Mouse (Mus musculus) C2C12 (cell line): ENCODE data around the gene Hps4. TPM values are rescaled to one million over a fixed set of nuclear protein-coding genes. Genes with fewer than 3 reads are reported as not detected.
A peak's percentile ranks its signal among the peaks of the same experiment; 100 is the strongest.

Experiments used
- H3K27me3 ChIP-seq: one replicate; pipeline ENCODE4 v1.6.1; 2011; ENCODE audit not compliant: control insufficient read depth, insufficient read depth, insufficient read length
- H3K36me3 ChIP-seq: one replicate; pipeline ENCODE4 v1.6.1; 2011; ENCODE audit not compliant: control insufficient read depth, insufficient read depth
- H3K4me3 ChIP-seq: one replicate; pipeline ENCODE4 v1.5.1; 2011; ENCODE audit warnings: mild to moderate bottlenecking, control low read depth; ENCODE audit not compliant: poor library complexity, insufficient read depth, severe bottlenecking
- H3K79me2 ChIP-seq: one replicate; pipeline ENCODE4 v1.6.1; 2011; ENCODE audit not compliant: control insufficient read depth, insufficient read depth
- H3K79me3 ChIP-seq: one replicate; pipeline ENCODE4 v1.6.1; 2011; ENCODE audit warnings: low read depth, control low read depth
- H3ac ChIP-seq: one replicate; pipeline ENCODE3; 2011; ENCODE audit warnings: low read depth; ENCODE audit not compliant: control insufficient read depth, insufficient read length
- CEBPB ChIP-seq: IDR thresholded peaks from one replicate; pipeline ENCODE4 v1.6.1; 2011; ENCODE audit warnings: low read depth, mild to moderate bottlenecking, control low read depth, moderate library complexity
- CTCF ChIP-seq: IDR thresholded peaks from one replicate; pipeline ENCODE4 v1.5.1; 2011; ENCODE audit not compliant: control insufficient read depth, insufficient read depth, insufficient read length
- FOSL1 ChIP-seq: IDR thresholded peaks from one replicate; pipeline ENCODE4 v1.8.0; 2011; ENCODE audit warnings: mild to moderate bottlenecking, low read length; ENCODE audit not compliant: poor library complexity, insufficient read depth, severe bottlenecking
- MAX ChIP-seq: IDR thresholded peaks from one replicate; pipeline ENCODE4 v1.6.1; 2011; ENCODE audit warnings: mild to moderate bottlenecking, control low read depth
- MYOD1 ChIP-seq: IDR thresholded peaks from one replicate; pipeline ENCODE4 v1.6.1; 2011; ENCODE audit warnings: low read depth; ENCODE audit not compliant: control insufficient read depth, insufficient read length
- MYOG ChIP-seq: IDR thresholded peaks from one replicate; pipeline ENCODE4 v1.6.1; 2011; ENCODE audit not compliant: control insufficient read depth, insufficient read length; ENCODE audit errors: extremely low read depth
- USF1 ChIP-seq: IDR thresholded peaks from one replicate; pipeline ENCODE4 v1.6.1; 2011; ENCODE audit warnings: low read depth, mild to moderate bottlenecking, control low read depth, moderate library complexity
- polyA plus RNA-seq: library from polyadenylated mRNA; unstranded; fragments of >200 nt; fragmentation: generic; extraction: Trizol; gene quantifications from one replicate; pipeline ENCODE4 v1.2.1, GENCODE M21; 2012; ENCODE audit warnings: missing spikeins

Hps4 gene
- polyA plus RNA-seq, 1 experiment = 16.1 TPM

DNA sequence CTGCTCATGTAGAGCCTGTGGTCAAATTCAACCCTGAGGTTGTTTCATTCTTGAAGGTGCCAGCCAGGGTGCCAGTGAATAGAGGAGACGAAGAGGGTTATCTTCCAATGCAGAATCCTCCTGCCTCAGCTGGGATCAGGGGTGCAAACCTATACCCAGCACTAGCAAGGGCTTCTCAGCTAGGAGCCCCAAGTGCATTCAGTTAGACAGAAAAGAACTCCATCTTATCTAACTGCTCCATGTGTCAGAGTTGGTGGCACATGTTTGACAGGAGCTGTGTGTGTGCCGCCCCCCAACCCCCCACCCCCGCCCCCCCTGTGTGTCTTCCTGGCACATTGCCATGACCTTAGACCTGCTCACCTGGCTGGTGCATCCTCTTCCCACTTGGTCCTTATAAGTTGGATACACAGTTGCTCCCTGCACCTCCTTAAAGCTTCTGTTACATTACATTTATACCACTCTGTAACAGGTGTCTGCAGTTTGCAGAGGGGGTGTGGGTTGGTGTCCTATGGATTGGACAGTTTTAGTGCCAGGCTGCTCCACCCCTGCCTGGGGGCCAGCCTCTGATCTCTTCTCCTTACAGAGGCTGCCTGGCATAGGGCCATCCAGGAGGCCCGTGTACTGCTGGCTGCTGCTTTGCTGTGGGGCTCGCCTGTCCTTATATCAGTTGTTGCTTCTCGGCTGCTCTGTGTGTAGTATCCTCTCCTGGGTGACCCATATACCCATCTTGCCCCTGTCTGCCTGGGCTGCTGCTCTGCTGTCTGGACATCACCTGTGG, 46.3 kb upstream of the Hps4 start:
- Histone ChIP-seq H3K79me2 (peaks cover 100% of the 10 kb centered on the region), H3K36me3 (peaks cover 37% of the 10 kb centered on the region), H3K79me3 (peaks cover 91% of the 10 kb centered on the region), H3ac (no peak overlapping the region), H3K27me3 (no peaks in the 10 kb centered on the region), H3K4me3 (no peak overlapping the region)
- TF ChIP-seq USF1 = no peak
- no peak for TF ChIP-seq MYOG
- no peak for TF ChIP-seq CEBPB
- no peak for TF ChIP-seq CTCF
- no peak for TF ChIP-seq MYOD1
- TF ChIP-seq FOSL1 = no peak
- no peak for TF ChIP-seq MAX

DNA sequence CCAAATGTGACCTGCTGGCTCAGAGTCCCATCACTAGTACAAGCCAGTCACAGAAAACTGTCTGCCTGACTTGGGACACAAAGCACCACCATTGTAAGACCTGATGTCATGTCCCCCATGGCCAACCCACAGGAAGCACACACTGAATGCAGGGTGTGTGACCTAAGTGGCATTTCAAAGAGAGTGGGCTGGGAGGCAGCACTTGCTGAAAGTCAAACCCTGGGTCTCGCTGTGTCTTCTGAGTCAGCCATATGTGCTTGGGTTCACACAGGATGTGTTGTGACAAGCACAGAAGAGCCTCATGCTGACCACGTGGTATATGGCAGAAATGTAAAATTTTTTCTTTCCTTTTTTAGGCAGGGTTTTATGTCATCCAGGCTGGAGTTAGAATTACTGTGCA, 45.6 kb upstream of the Hps4 start:
- peaks cover 32% of the 10 kb centered on the region for H3K36me3 ChIP-seq
- peaks cover 100% of the 10 kb centered on the region for H3K79me2 ChIP-seq
- H3K79me3 ChIP-seq = peaks cover 90% of the 10 kb centered on the region
- H3K4me3 ChIP-seq = no peak overlapping the region
- no peaks in the 10 kb centered on the region for H3K27me3 ChIP-seq
- H3ac ChIP-seq = no peak overlapping the region
- TF ChIP-seq FOSL1 (no peak), USF1 (peak; percentile 48)

GRCm38 (mm10) chr5:112298226-112298988, 44.5 kb upstream of the Hps4 start:
- Histone ChIP-seq H3K36me3 (peaks cover 42% of the 10 kb centered on the region), H3K4me3 (no peak overlapping the region), H3K27me3 (no peaks in the 10 kb centered on the region), H3K79me3 (peaks cover 89% of the 10 kb centered on the region), H3K79me2 (peaks cover 100% of the 10 kb centered on the region), H3ac (no peak overlapping the region)
- TF ChIP-seq CEBPB (no peak), MAX (no peak), USF1 (no peak), FOSL1 (no peak), CTCF (no peak), MYOG (no peak), MYOD1 (no peak)

- peaks cover 99% of the 10 kb centered on the region for H3K79me2 ChIP-seq
Observed at GRCm38 (mm10) chr5:112299399-112299798, 43.5 kb upstream of the Hps4 start.

DNA sequence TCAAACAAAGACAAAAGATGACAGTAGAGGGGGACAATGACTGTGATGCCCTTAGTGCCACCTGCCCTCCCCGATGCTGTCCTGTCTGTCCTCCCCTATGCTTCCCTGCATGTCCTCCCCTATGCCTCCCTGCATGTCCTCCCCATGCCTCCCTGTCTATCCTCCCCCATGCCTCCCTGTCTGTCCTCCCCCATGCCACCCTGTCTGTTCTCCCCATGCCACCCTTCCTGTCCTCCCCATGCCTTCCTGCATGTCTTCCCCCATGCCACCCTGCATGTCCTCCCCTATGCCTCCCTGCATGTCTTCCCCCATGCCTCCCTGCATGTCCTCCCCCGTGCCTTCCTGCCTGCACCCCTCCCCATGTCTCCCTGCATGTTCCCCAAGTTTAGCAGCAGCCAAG, 42.8 kb upstream of the Hps4 start:
- TF ChIP-seq MYOD1 = no peak
- Histone ChIP-seq H3K4me3 (no peak overlapping the region), H3ac (no peak overlapping the region), H3K27me3 (no peaks in the 10 kb centered on the region), H3K79me3 (peaks cover 85% of the 10 kb centered on the region), H3K36me3 (peaks cover 56% of the 10 kb centered on the region), H3K79me2 (peaks cover 99% of the 10 kb centered on the region)

More at GRCm38 (mm10) chr5:112299399-112299798, 43.5 kb upstream of the Hps4 start:
- peaks cover 49% of the 10 kb centered on the region for H3K36me3 ChIP-seq
- no peak overlapping the region for H3K4me3 ChIP-seq
- H3K27me3 ChIP-seq = no peaks in the 10 kb centered on the region
- TF ChIP-seq MYOG (no peak), USF1 (no peak), CTCF (no peak), CEBPB (no peak), FOSL1 (no peak), MAX (no peak), MYOD1 (no peak)
- H3ac ChIP-seq = no peak overlapping the region
- H3K79me3 ChIP-seq = peaks cover 86% of the 10 kb centered on the region

- Histone ChIP-seq H3K79me3 (peaks cover 80% of the 10 kb centered on the region), H3K79me2 (peaks cover 99% of the 10 kb centered on the region), H3K4me3 (no peak overlapping the region), H3K36me3 (peaks cover 62% of the 10 kb centered on the region), H3ac (no peak overlapping the region), H3K27me3 (no peaks in the 10 kb centered on the region)
- TF ChIP-seq FOSL1 (no peak), CEBPB (no peak)
Observed at GRCm38 (mm10) chr5:112300721-112301308, 42.1 kb upstream of the Hps4 start.
